Mouse (Mus musculus) thymus, postnatal 10 days (tissue): Measurements from ENCODE around the gene Fzd9.
"Not testable (repeated sequence)": the region's sequence is repeated elsewhere in the genome, so short reads cannot be mapped to it uniquely, and the experiment has no call there.

ENCODE experiments used
- DNase-seq, 2 experiments: peaks; one replicate each; pipeline ENCODE4 v3.0.0; 2021; ENCODE audit warnings: low spot score in 2 of 2

The Fzd9 gene

DNA sequence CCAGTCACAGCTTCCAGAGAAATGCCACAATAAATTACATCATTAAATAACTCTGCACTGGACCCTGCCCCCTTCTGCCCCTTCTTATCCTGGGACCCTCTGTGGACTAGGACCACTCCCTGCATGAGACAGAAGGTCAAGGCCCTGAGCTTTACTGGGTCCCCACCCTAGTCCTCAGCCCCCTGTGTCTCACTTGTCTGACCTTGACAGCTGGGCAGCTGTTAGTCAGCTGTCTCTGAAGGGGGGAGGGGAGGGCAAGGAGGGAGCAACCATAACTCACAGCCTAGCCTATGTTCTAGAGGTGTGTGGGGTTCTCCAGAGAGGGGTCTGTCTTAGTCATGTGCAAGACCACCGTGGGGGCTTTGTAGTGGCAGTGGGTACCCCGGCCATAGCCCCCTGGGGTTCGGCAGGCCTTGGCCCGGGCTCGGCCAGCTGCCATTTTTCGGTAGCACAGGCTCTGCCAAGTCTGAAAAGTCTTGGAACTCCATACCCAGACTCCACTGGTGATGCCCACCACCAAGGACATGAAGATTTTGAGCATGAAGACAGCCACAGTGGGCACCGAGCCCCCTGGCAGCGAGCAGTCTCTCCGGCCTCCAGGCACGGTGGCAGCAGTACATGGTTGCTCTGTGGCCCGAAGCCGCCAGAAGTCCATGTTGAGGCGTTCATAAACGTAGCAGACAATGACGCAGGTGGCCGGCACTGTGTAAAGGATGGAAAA, 1.9 kb downstream of the Fzd9 start:
- no peak for DNase-seq

DNA sequence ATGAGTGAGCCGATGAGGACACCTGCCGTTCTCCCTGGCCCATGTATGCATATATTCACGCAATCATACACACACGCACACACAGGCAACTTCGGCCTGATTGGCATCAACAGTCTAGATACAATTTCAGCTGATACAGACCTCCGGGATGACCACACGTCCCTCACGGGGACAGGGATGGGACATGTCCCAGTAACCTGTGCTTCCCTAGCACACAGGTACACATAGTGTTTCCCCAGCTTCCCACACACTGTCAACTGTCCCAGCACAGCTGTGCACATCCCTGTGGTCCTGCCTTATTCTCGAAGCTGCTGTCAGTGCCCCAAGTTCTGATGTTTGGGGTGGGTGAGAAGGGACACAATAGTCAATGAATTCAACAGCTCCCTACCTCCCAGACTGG, 3.7 kb downstream of the Fzd9 start:
- DNase-seq = no peak

DNA sequence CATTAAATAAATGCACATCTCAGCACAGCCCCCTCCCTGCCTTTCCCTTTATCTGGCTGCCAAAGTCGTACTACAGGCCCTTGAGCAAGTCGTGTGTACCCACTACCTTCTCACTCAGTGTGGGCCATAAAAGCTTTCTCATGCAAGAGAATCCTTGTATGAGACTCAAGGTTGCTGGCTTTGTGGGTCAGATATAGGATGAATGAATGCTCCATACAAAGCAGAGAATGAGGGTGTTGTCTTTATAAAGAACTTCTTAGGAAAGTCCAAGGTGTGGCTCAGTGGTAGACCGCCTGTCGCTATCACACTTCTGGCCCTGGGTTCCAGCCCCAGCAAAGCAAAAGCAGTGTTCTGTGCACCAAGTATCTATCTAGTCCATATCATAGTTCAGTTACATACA, 4.5 kb downstream of the Fzd9 start:
- DNase-seq = no peak

DNA sequence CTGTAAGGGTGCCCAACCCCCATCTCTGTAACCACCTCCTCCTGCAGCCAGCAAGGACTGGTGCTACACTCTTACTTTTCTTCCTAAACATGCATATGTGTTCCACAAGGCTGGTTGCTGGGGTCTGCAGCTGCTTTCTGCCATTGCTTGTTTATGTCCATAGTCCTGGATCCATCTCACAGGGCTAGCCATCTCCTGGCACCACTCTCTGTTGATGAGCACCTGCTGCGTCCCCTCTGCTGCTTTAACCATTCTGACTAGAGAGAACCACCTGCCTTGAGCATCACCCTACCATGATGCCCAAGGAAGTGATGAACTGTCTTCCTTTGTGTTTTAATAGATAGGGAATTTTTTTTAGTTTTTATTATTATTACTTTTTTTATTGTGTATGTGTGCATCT, 7.9 kb downstream of the Fzd9 start:
- no peak for DNase-seq

DNA sequence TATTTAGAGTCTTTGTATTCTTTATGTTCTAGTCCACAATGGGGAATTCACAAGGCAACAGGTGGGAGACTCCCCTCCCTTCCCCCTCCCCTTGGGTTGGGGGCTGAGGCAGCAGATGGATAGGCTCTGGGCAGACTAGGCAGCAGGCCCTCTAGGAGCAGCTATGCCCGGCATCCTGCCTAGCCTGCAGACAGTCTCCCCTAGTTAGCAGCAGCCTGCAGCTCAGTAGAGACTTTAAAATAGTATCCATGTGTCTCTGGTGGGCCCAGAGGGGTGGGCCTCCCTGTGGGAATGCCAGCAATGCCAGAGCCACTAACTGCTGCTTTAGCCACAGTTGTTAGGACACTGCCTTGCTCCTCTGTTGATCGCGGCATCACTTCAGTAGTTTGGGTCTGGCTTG, 8.4 kb downstream of the Fzd9 start:
- no peak for DNase-seq

DNA sequence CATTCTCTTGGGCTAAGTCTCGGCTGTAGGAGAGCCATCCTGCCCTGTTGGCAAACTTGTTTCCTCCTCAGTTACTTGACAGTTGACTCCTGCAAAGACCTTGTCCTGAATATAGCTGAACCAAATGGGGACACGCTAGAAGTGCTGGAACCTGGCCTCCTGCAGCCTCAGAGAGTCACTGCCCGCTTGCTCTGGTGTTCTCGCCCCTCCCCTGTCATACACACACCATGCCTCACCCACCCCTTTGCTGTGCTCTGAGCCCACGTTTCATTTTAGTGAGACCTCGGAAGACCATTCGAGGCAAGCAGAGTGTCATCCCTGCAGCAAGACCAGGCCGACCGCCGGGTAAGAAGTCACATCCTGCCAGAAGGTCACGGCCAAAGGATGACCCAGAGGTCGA, 8.9 kb downstream of the Fzd9 start:
- no peak for DNase-seq

DNA sequence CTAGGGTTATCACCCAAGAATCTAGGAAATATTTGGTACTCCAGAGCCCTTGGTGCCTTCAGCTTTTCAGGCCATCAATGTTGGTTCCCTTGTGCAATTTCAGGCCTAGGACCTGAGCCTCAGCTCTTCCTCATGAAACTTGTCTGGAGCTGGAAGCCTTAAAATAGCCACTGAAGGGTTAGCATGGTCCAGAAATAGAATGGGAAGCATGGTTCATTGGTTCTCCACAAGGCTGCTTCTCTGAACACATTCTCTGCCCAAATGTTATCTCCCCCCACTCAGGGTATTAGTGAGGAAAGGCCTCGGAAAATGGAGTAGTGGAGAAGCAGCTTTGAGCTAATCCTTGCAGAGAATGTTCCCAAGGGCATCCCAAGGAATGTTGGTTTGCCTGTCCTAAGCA, 9.6 kb downstream of the Fzd9 start:
- DNase-seq = no peak

DNA sequence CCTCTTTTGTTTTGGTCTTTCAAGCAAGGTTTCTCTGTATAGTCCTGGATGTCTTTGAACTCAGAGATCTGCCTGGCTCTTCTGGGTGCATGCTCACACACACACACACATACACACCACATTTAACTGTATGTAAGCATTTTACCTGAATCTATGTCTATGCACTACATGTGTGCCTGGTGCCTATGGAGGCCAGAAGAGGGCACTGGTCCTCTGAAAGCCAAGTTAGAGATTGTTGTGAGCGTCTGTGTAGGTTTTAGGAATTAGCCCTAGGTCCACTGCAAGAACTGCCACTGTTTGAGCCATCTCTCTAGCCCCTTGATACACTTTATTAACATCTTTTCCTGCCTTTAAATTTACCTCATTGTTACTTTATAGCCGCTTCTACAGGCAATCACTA, 12.2 kb downstream of the Fzd9 start:
- DNase-seq = no peak

DNA sequence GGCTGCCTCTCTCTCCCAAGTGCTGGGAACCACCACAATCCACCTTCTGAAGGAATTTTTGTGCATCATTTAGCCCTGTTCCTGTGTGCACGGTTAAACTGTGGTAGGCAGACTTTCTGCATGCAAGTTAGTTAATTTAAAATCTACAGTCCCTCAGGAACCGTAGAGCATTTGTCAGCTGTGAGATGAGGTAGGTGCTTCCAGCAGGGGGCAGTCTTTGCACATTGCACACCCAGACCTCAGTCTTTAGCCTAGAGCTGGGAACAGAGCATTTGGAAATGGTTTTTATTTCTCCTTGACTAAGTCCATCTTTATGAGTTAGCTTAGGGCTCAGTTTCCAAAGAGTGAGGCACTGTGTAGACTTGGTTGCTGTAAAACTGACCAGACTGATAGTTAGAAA, 14.5 kb downstream of the Fzd9 start:
- peak; percentile 15 to 66 for DNase-seq

DNA sequence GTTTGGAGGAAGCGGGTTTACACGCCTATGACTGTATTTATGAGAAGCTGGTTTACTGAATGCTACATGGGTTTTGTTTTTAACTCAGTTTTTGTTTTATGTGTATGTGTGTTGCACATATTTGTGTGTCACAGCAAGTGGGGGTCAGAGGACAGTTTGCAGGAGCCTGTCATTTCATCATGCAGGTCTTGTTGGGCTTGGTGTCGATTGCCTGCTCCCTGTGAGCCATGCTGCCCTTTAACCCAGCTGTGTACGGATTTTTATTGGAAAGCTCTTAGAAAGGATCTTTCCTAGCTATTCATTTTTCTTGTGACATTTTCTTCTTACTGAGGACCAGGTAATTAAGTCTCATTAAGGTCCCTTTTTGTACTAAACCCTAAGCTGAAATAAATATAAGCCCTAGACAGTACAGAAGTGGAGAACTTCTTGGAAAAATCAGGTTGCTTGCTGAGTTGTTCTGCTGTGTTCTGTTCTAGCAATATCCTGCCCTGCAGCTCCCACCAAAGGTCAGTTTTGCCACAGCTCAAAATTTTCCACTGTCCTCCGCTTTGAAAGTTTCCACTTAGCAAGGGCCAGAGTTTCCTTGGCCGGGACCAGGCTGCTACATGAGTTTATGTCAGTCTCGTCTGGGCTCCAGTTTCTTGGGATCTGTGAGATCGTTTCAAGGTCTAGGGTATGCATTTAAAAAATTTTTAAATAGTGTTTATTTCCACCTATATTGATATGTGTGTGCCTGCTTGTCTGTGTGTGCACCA, 17.7 kb downstream of the Fzd9 start:
- no peak for DNase-seq

DNA sequence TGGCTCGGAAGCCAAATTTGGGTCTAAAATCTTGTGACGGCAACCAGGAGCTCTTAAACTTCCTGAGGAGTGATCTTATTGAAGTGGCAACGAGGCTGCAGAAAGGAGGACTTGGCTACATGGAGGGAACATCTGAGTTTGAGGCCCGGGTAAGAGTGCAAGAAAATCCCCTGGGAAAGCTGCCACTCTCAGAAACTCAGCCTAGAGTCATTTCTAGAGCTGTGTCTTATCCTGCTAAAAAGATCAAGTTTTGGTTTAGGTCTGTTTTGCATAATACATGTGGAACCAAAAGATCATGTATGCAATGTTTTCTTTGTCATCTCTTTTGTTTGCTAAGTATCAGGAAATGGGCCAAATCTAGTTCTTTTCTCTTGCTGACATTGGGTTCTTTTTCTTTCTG, 20.8 kb downstream of the Fzd9 start:
- no peak for DNase-seq

DNA sequence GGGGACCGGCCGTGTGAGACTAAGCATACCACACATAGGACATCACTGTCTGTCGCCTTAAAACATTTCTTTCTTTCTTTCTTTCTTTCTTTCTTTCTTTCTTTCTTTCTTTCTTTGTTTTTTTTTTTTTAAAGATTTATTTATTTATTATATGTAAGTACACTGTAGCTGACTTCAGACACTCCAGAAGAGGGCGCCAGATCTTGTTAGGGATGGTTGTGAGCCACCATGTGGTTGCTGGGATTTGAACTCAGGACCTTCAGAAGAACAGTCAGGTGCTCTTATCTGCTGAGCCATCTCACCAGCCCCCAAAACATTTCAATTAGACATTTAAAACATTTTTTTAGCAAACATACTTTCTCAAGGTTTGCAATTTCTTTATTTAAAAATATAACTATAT, 25.2 kb downstream of the Fzd9 start:
- DNase-seq = not testable (repeated sequence)

DNA sequence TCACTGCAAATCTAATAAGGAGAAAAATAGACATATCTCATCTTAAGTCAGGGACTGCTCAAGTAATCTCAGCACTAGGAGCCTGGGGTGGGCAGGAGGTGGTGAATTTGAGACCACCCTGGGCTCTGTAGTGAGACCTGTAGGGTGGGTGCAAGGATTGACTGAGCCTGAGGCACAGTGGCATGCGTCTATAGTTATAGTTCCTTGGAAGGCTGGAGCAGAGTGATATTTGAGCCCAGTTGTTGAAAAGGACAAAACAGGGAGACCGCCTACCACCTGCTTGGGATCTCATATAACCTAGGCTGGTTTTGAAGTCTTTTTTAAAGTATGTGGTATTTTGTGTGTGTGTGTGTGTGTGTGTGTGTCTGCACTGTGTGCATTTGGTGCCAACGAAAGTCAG, 26.9 kb downstream of the Fzd9 start:
- no peak for DNase-seq

DNA sequence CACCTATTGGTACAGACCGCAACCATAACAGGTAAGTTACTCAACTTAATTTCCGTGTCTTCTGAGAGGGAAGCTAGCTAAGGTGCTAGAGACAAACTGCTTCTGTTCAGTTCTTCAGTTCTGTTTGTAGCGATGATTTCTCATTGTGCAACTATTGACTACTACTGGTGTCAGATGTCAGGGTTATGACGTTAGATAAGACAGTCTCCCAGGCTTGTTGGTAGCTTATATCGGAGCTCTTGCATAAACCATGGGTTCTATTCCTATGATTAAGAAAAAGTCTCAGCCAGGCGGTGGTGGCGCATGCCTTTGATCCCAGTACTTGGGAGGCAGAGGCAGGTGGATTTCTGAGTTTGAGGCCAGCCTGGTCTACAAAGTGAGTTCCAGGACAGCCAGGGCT, 29.0 kb downstream of the Fzd9 start:
- DNase-seq = no peak

DNA sequence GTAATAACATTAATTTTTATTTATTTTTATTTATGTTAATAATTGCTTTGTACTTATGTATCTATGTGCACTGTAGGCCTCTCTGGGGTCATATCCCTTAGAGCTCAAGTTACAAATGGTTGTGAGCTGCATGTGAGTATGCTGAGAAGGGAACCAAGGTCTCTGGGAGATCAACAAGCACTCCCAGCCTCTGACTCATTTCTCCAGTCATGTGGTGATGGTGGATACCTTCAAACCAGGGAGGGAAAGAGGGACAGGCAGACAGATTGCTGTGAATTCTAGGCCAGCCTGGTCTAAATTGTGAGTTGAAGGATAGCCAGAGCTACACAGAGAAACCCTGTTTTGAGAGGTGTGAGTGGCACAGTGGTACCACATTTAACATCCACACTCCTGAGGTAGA, 30.1 kb downstream of the Fzd9 start:
- DNase-seq = no peak

DNA sequence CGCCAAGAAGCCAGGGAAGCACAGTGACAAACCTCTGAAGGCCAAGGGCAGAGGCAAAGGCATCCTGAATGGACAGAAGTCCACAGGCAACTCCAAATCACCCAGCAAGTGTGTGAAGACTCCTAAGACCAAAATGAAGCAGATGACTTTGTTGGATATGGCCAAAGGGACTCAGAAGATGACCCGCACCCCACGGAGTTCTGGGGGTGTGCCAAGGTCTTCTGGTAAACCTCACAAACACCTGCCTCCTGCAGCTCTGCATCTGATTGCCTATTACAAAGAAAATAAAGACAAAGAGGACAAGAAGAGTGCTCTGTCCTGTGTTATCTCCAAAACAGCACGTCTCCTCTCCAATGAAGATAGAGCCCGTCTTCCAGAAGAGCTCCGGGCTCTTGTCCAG, 34.2 kb downstream of the Fzd9 start:
- no peak for DNase-seq

DNA sequence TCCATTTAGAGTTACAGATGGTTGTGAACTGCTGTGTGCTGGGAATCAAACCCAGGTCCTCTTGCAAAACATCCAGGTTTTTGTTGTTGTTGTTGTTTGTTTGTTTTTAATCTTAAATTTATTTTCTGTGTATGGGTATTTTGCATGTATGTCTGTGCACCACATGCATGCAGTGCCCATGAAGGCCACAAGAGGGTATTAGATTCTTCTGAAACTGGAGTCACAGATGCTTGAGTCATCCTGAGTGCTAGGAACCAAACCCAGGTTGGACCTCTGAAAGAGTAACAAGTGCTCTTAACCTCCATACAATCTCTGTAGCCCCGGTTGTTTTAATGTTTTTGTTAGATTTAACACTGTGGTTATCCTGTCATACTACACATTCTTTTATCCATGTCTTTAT, 42.8 kb downstream of the Fzd9 start:
- no peak for DNase-seq

DNA sequence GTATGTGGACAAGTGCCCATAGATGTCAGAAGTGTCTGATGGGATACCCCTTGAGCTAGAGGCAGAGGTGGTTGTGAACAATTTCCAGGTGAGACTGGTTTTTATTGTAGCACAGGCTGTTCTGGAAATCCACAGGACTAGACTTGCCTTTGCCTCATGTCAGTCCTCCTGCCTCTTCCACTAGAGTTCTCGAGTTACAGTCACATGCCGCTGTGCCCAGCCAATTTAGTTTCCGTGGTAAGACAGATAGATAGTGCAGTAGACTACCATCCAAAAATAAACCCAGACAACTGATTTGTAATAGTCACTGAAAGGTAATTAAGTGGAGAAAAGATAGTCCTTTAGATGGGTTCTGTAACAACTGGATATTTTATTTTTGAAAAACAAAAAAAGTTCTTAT, 48.3 kb downstream of the Fzd9 start:
- no peak for DNase-seq
